Mouse (Mus musculus): Measurements from ENCODE around the gene Gm28729. TPM values are rescaled to one million over a fixed set of nuclear protein-coding genes. Genes with fewer than 3 reads are reported as not detected.
"Not testable (repeated sequence)": the region's sequence is repeated elsewhere in the genome, so short reads cannot be mapped to it uniquely, and the experiment has no call there.

Gene Gm28729
- polyA plus RNA-seq, 1 experiment, result not detected

- H3K36me3 ChIP-seq (ENCODE audit: control insufficient read depth, insufficient read depth), result no peaks in the 10 kb centered on the region
- H3K79me2 ChIP-seq (ENCODE audit: control insufficient read depth, insufficient read depth), result peaks cover 3% of the 10 kb centered on the region
- H3K4me3 ChIP-seq, result no peak overlapping the region
- no peaks in the 10 kb centered on the region for H3K27me3 ChIP-seq (ENCODE audit: control insufficient read depth, insufficient read depth, insufficient read length)
- TF ChIP-seq E2F4 (IDR thresholded peaks at IDR 0.05; ENCODE audit: insufficient read depth) (no peak), USF1 (IDR thresholded peaks at IDR 0.05; ENCODE audit: low read depth) (no peak), SRF (IDR thresholded peaks at IDR 0.05; ENCODE audit: control insufficient read depth, insufficient read length, low read depth) (no peak), MAX (IDR thresholded peaks at IDR 0.05; ENCODE audit: low read depth) (no peak), TCF3 (IDR thresholded peaks at IDR 0.05; ENCODE audit: insufficient read length, low read depth) (no peak), TCF12 (IDR thresholded peaks at IDR 0.05; ENCODE audit: insufficient read depth, poor library complexity, severe bottlenecking) (no peak), MYOG (IDR thresholded peaks at IDR 0.05; ENCODE audit: control insufficient read depth in 1 of 3, insufficient read depth in 1 of 3, insufficient read length in 2 of 3, low read depth in 2 of 3) (no peak), CEBPB (IDR thresholded peaks at IDR 0.05; ENCODE audit: insufficient read depth, poor library complexity, severe bottlenecking) (no peak), REST (IDR thresholded peaks at IDR 0.05; ENCODE audit: insufficient read depth, insufficient read length) (no peak), POLR2A (IDR thresholded peaks at IDR 0.05; ENCODE audit: insufficient read length, low read depth) (no peak), POLR2AphosphoS2 (IDR thresholded peaks at IDR 0.05; ENCODE audit: insufficient read length, low read depth) (no peak), MYOD1 (IDR thresholded peaks at IDR 0.05; ENCODE audit: control insufficient read depth in 1 of 3, insufficient read length in 2 of 3, low read depth in 2 of 3) (no peak)
- no peak overlapping the region for H3ac ChIP-seq (ENCODE audit: control insufficient read depth, insufficient read length)
- H3K4me2 ChIP-seq (ENCODE audit: low read depth), result no peak overlapping the region
These were observed 42.0 kb downstream of the Gm28729 start for GRCm38 (mm10) chr9:96483028-96483427.

GRCm38 (mm10) chr9:96478071-96478888, 46.8 kb downstream of the Gm28729 start, which contains the start of gene Rnf7:
Rnf7 (minus strand) TSS chr9:96478675.
- Histone ChIP-seq H3K4me3 (peak within 1 kb of the TSS; percentile 87), H3K4me2 (ENCODE audit: low read depth) (peak within 1 kb of the TSS; percentile 96), H3K36me3 (ENCODE audit: control insufficient read depth, insufficient read depth) (no peaks in the 10 kb centered on the region), H3ac (ENCODE audit: control insufficient read depth, insufficient read length) (peak within 1 kb of the TSS; percentile 42), H3K79me2 (ENCODE audit: control insufficient read depth, insufficient read depth) (peaks cover 50% of the 10 kb centered on the region), H3K27me3 (ENCODE audit: control insufficient read depth, insufficient read depth, insufficient read length) (no peaks in the 10 kb centered on the region)
- TF ChIP-seq TCF3 (IDR thresholded peaks at IDR 0.05; ENCODE audit: insufficient read length, low read depth) (peak; percentile 6), POLR2AphosphoS2 (IDR thresholded peaks at IDR 0.05; ENCODE audit: insufficient read length, low read depth) (peak; percentile 47), SRF (IDR thresholded peaks at IDR 0.05; ENCODE audit: control insufficient read depth, insufficient read length, low read depth) (peak; percentile 61), MYOD1 (IDR thresholded peaks at IDR 0.05; ENCODE audit: control insufficient read depth in 1 of 3, insufficient read length in 2 of 3, low read depth in 2 of 3) (peak in 1 of 3 experiments; percentile 58), MYOG (IDR thresholded peaks at IDR 0.05; ENCODE audit: control insufficient read depth in 1 of 3, insufficient read depth in 1 of 3, insufficient read length in 2 of 3, low read depth in 2 of 3) (peak in 1 of 3 experiments; percentile 29), POLR2A (IDR thresholded peaks at IDR 0.05; ENCODE audit: insufficient read length, low read depth) (peak; percentile 64), E2F4 (IDR thresholded peaks at IDR 0.05; ENCODE audit: insufficient read depth) (no peak), REST (IDR thresholded peaks at IDR 0.05; ENCODE audit: insufficient read depth, insufficient read length) (no peak), MAX (IDR thresholded peaks at IDR 0.05; ENCODE audit: low read depth) (no peak), TCF12 (IDR thresholded peaks at IDR 0.05; ENCODE audit: insufficient read depth, poor library complexity, severe bottlenecking) (no peak)

GRCm38 (mm10) chr9:96472356-96472755, 52.7 kb downstream of the Gm28729 start:
- Histone ChIP-seq H3K4me3 (no peak overlapping the region), H3ac (ENCODE audit: control insufficient read depth, insufficient read length) (no peak overlapping the region), H3K79me2 (ENCODE audit: control insufficient read depth, insufficient read depth) (peaks cover 41% of the 10 kb centered on the region), H3K4me2 (ENCODE audit: low read depth) (no peak overlapping the region), H3K27me3 (ENCODE audit: control insufficient read depth, insufficient read depth, insufficient read length) (no peaks in the 10 kb centered on the region), H3K36me3 (ENCODE audit: control insufficient read depth, insufficient read depth) (peaks cover 19% of the 10 kb centered on the region)
- TF ChIP-seq REST (IDR thresholded peaks at IDR 0.05; ENCODE audit: insufficient read depth, insufficient read length) (no peak), POLR2AphosphoS2 (IDR thresholded peaks at IDR 0.05; ENCODE audit: insufficient read length, low read depth) (no peak), MAX (IDR thresholded peaks at IDR 0.05; ENCODE audit: low read depth) (no peak), USF1 (IDR thresholded peaks at IDR 0.05; ENCODE audit: low read depth) (no peak)

GRCm38 (mm10) chr9:96471681-96472080, 53.4 kb downstream of the Gm28729 start:
- TF ChIP-seq MYOG (IDR thresholded peaks at IDR 0.05; ENCODE audit: control insufficient read depth in 1 of 3, insufficient read depth in 1 of 3, insufficient read length in 2 of 3, low read depth in 2 of 3) (peak in 2 of 3 experiments; percentile 28 to 74), MYOD1 (IDR thresholded peaks at IDR 0.05; ENCODE audit: control insufficient read depth in 1 of 3, insufficient read length in 2 of 3, low read depth in 2 of 3) (peak in 2 of 3 experiments; percentile 2 to 37), TCF12 (IDR thresholded peaks at IDR 0.05; ENCODE audit: insufficient read depth, poor library complexity, severe bottlenecking) (peak; percentile 6)
- H3K4me3 ChIP-seq; H3K4me2 ChIP-seq (ENCODE audit: low read depth); H3ac ChIP-seq (ENCODE audit: control insufficient read depth, insufficient read length); H3K27me3 ChIP-seq (ENCODE audit: control insufficient read depth, insufficient read depth, insufficient read length): not testable (repeated sequence)
- peaks cover 34% of the 10 kb centered on the region for H3K79me2 ChIP-seq (ENCODE audit: control insufficient read depth, insufficient read depth)
- H3K36me3 ChIP-seq (ENCODE audit: control insufficient read depth, insufficient read depth), result peaks cover 21% of the 10 kb centered on the region

Measured in myocyte (in vitro differentiated cells).